ENCODE assay signal across 13 mouse cellular contexts in the genomic region with DNA sequence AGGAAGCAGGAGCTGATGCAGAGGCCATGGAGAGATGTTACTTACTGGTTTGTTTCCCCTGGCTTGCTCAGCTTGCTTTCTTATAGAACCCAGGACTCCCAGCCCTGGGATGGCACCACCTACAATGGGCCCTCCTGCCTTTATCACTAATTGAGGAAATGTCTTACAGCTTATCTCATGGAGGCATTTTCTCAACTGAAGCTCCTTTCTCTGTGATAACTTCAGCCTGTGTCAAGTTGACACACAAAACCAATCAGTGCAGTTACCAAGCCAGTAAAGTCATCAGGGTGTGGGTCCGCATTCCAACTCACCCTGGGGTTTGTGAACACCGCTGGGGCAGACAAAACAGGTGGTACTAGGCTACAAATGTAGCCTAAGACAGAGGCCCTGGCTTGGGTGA. TPM values are rescaled to one million over a fixed set of nuclear protein-coding genes. Genes with fewer than 3 reads are reported as not detected.
"Had no signal": no experiment of that assay in that cellular context is flagged by ENCODE, and none has a peak within 500 bp of the region (broad histone marks: within the 10 kb centered on the region; RNA-seq: fewer than 3 reads in every experiment).

No protein-coding gene starts in this region.

RNA-seq across cellular contexts. Expression of a gene that starts 26.0 kb away (rescaled TPM):
- total RNA-seq: left cerebral cortex, postnatal 14 days; liver, adult 2 months; megakaryocyte-erythroid progenitor cell, adult 5-6 weeks; midbrain, postnatal 0 days; monocyte, adult 5-6 weeks had no signal
- polyA plus RNA-seq: liver, adult 2 months; liver, embryonic 11.5 days; liver, embryonic 12.5 days; liver, embryonic 13.5 days; liver, embryonic 14.5 days; liver, embryonic 15.5 days; liver, embryonic 16.5 days; liver, postnatal 0 days; lung, adult 2 months had no signal
